Mouse (Mus musculus) embryonic facial prominence, embryonic 14.5 days (tissue): ENCODE measurements around the gene Neurod2. TPM values are rescaled to one million over a fixed set of nuclear protein-coding genes. Genes with fewer than 3 reads are reported as not detected.

Source experiments
- ATAC-seq: fragments of 200-750 bp; cut with Nextera tagmentation; 2 replicates; pipeline ENCODE4 v1.8.0; 2017; ENCODE audit warnings: low read depth, moderate number of reproducible peaks, moderate TSS enrichment
- DNase-seq: peaks from one replicate; pipeline ENCODE4 v3.0.0-alpha.2; 2015; ENCODE audit warnings: low spot score
- H3K27ac ChIP-seq: fragments of 300-500 bp; sonication (generic); replicated peaks from 2 replicates; pipeline ENCODE4 v1.5.1; 2014; ENCODE audit warnings: low read depth, mild to moderate bottlenecking, low read length, moderate library complexity
- H3K27me3 ChIP-seq: fragments of 300-500 bp; sonication (generic); replicated peaks from 2 replicates; pipeline ENCODE4 v1.6.1; 2014; ENCODE audit warnings: low read length; ENCODE audit not compliant: control insufficient read depth, insufficient read depth
- H3K36me3 ChIP-seq: fragments of 300-500 bp; sonication (generic); 2 replicates; pipeline ENCODE4 v1.6.1; 2014; ENCODE audit warnings: low read length, mixed read lengths; ENCODE audit not compliant: control insufficient read depth, insufficient read depth
- H3K4me1 ChIP-seq: fragments of 300-500 bp; sonication (generic); 2 replicates; pipeline ENCODE4 v1.6.1; 2014; ENCODE audit warnings: antibody characterized with exemption, low read length; ENCODE audit not compliant: control insufficient read depth, insufficient read depth
- H3K4me2 ChIP-seq: fragments of 300-500 bp; sonication (generic); 2 replicates; pipeline ENCODE4 v1.6.1; 2014; ENCODE audit warnings: low read depth, mild to moderate bottlenecking, low read length, moderate library complexity, mixed read lengths
- H3K4me3 ChIP-seq: fragments of 300-500 bp; sonication (generic); 2 replicates; pipeline ENCODE4 v1.5.1; 2014; ENCODE audit warnings: low read depth, mild to moderate bottlenecking, low read length
- H3K9ac ChIP-seq: fragments of 300-500 bp; sonication (generic); 2 replicates; pipeline ENCODE4 v1.6.1; 2014; ENCODE audit warnings: low read depth, mild to moderate bottlenecking, low read length, moderate library complexity, mixed read lengths
- H3K9me3 ChIP-seq: fragments of 300-500 bp; sonication (generic); 2 replicates; pipeline ENCODE4 v1.6.1; 2016; ENCODE audit warnings: low read length; ENCODE audit not compliant: control insufficient read depth
- WGBS: fragments of 180-500 bp; shearing (Covaris S2); extraction: QIAGEN DNeasy Blood & Tissue Kit; methylation state at CpG from one replicate; pipeline ENCODE4 v1.1.7; 2014; 5-methylcytosine and 5-hydroxymethylcytosine counted together
- polyA plus RNA-seq: library from polyadenylated mRNA; unstranded; fragments of >200 nt; fragmentation: Nextera tagmentation; extraction: Ambion mirVana; gene quantifications from 2 replicates; pipeline ENCODE4 v1.2.1, GENCODE M21; 2014

The Neurod2 gene
- polyA plus RNA-seq, 1 experiment from 2014 or later = 0.10 TPM

DNA sequence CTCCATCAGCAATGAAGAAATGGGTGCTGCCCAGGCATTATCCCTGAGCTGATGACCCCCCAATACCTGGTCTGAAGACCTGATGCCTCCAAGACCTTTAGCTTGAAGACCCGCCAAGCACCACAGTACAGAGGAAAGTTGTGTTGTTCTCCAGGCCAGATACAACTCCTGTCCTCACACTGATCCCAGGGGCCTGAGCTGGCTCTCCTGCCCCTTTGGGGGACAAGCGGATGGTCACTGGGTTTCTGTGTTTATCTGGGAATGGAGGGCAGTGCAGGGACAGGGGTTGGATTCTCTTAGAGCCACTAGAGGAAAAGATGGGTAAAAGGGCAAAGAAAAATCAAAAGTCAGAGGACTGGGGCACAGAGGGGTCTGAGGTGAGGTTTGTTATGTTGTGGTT, 9.5 kb downstream of the Neurod2 start:
- Histone ChIP-seq H3K9ac (no peak overlapping the region), H3K27ac (no peak overlapping the region), H3K4me3 (no peak overlapping the region), H3K27me3 (peaks cover 97% of the 10 kb centered on the region), H3K4me2 (no peak overlapping the region), H3K9me3 (no peaks in the 10 kb centered on the region), H3K36me3 (no peaks in the 10 kb centered on the region), H3K4me1 (peaks cover 4% of the 10 kb centered on the region; the same call in 1 of the 2 replicates)
- WGBS = 5% methylated on average over 2 of the region's 2 CpGs
- no peak for DNase-seq
- no peak for ATAC-seq

DNA sequence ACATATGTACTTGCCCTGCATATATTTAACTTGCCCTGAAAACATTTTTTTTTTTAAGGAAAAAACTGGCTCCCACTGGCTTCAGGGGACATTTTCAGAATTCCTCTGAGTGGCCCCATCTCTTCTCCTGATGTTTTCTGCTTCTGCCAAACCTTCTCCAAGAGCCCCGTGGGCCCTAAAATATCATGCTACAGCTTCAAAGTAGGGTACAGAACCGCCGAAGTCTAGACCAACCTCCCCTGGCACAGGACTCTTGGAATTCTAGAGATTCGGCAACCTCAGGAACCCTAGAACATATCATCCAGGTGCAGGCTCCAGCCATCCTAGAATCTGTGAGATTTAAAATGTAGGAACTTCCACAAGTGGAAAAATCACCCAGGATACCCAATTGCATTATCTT, 9.9 kb downstream of the Neurod2 start:
- no peak overlapping the region for H3K4me3 ChIP-seq
- no peak overlapping the region for H3K9ac ChIP-seq
- H3K27ac ChIP-seq = no peak overlapping the region
- no peak for ATAC-seq
- peaks cover 94% of the 10 kb centered on the region for H3K27me3 ChIP-seq
- 14% methylated on average over 4 of the region's 4 CpGs for WGBS
- no peak for DNase-seq
- peaks cover 4% of the 10 kb centered on the region; the same call in 1 of the 2 replicates for H3K4me1 ChIP-seq
- H3K9me3 ChIP-seq = no peaks in the 10 kb centered on the region
- no peaks in the 10 kb centered on the region for H3K36me3 ChIP-seq
- H3K4me2 ChIP-seq = no peak overlapping the region

DNA sequence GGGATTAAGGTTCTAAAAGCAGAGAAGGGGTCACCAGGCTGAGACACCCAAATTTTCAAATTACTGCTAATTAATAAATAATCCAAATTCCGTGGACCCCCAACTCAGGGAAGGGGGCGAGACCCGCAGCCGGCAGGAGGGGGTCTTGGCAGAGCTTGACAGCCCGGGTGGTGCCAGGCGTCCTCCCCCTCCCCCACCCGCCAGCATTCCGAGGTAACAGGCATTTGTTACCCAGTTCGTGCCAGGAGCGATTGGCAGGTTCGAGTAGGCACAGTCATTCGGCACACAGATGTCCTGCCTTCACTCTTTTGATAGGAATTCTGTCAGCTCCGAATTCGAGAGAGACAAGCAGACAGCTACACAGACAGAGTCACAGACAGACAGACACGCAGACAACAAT, 10.3 kb downstream of the Neurod2 start:
- H3K4me2 ChIP-seq = no peak overlapping the region
- H3K4me1 ChIP-seq = peaks cover 4% of the 10 kb centered on the region; the same call in 1 of the 2 replicates
- H3K9ac ChIP-seq = no peak overlapping the region
- WGBS = 2% methylated on average over 15 of the region's 15 CpGs
- peaks cover 94% of the 10 kb centered on the region for H3K27me3 ChIP-seq
- H3K36me3 ChIP-seq = no peaks in the 10 kb centered on the region
- DNase-seq (no peak), ATAC-seq (no peak)
- H3K9me3 ChIP-seq = no peaks in the 10 kb centered on the region
- H3K4me3 ChIP-seq = no peak overlapping the region
- H3K27ac ChIP-seq = no peak overlapping the region

DNA sequence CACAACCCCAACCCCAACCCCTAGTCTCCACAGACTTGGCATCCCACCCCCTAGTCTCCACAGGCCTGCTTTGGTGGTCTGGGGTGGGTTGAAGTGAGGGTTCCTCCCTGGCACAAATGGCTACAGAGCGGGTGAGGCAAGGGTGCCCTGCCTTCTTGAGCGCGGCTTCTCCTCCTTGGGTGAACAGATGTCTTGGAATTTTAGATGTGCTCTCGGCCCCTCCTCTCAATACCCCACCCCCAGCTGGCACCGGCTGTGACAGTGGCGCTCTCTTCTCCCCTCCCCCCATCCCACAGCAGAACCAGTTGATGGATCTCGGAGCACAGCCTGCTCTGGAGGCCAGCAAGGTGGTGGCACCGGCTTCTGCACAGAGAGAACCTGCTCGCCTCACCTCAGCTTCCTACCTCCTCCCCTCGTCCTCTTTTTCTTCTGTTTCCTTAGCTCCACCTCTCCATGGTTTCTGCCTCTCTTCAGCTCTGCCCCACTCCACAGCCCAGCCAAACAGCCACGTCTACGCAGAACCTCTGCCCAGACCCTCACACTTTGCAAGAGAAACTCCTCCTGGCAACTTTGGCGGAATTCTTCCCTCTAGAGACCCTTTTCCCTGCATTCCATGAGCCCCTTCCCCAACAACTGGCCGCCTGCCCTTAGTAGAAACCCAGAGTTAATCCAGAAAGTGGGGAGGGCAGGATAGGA, 10.9 kb downstream of the Neurod2 start:
- Histone ChIP-seq H3K9ac (no peak overlapping the region), H3K27ac (no peak overlapping the region), H3K36me3 (no peaks in the 10 kb centered on the region), H3K4me2 (0 out of 2 replicates have a peak overlapping the region, but pooled peaks have one; percentile 4), H3K4me3 (no peak overlapping the region), H3K27me3 (peaks cover 94% of the 10 kb centered on the region), H3K9me3 (no peaks in the 10 kb centered on the region), H3K4me1 (peaks cover 4% of the 10 kb centered on the region; the same call in 1 of the 2 replicates)
- ATAC-seq = no peak
- under 1% methylated on average over 11 of the region's 14 CpGs for WGBS
- no peak for DNase-seq

DNA sequence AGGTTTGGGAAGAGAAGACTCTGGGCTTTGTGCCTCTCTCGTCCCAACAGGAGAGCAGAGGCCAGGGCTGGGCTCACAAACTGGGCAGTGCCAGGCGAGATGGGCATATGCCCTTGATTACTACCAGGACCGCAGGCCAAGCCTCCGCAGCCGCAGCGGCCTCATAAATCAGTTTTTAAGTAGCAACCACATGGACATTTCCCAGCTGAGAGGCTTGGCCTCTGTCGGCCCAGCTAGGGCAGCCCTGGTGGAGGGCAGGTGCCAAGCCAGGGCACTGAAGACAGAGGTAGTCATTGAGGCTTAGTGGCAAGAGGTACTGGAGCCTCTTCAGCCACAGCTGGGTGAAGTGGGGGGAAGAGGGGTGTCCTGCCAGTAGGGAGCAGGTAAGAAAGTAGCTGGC, 12.0 kb downstream of the Neurod2 start:
- peaks cover 4% of the 10 kb centered on the region; the same call in 1 of the 2 replicates for H3K4me1 ChIP-seq
- no peak overlapping the region for H3K4me3 ChIP-seq
- peaks cover 86% of the 10 kb centered on the region for H3K27me3 ChIP-seq
- H3K36me3 ChIP-seq = no peaks in the 10 kb centered on the region
- no peak overlapping the region for H3K9ac ChIP-seq
- DNase-seq (no peak), ATAC-seq (no peak)
- H3K4me2 ChIP-seq = no peak overlapping the region
- WGBS = 2% methylated on average over 7 of the region's 7 CpGs
- no peaks in the 10 kb centered on the region for H3K9me3 ChIP-seq
- H3K27ac ChIP-seq = no peak overlapping the region

DNA sequence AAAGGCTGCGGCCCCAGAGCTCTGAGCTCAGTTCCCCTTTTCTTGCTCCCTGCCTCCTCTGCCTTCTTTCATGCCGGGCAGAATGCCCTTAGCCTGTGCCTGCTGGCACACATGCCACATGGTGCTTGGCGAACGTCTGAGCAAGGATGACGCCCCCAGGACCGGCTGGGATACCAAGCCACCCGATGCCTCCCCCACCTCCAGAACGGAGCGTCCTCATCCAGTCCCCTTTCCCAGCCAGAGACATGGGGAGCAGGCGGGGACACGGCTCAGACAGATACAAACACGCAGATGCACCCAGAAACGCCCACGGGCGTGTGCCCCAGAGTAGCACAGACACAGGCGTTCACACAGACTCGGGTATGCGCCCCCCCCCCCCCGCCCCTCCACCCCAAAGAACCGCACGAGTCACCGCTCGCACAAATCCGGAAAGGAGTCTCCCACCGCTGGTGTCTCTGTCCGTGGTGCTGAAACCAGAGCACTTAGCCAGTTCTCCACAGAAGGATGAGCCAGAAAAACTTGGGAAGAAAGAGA, 15.6 kb downstream of the Neurod2 start:
- no peaks in the 10 kb centered on the region; the same call in 1 of the 2 replicates for H3K4me1 ChIP-seq
- no peak for ATAC-seq
- peaks cover 56% of the 10 kb centered on the region for H3K27me3 ChIP-seq
- H3K27ac ChIP-seq = no peak overlapping the region
- no peak overlapping the region for H3K4me3 ChIP-seq
- H3K36me3 ChIP-seq = no peaks in the 10 kb centered on the region
- H3K4me2 ChIP-seq = peak overlapping the region; percentile 37; the same call in 1 of the 2 replicates
- no peaks in the 10 kb centered on the region for H3K9me3 ChIP-seq
- 2% methylated on average over 24 of the region's 26 CpGs for WGBS
- DNase-seq = peak; percentile 85
- H3K9ac ChIP-seq = no peak overlapping the region

DNA sequence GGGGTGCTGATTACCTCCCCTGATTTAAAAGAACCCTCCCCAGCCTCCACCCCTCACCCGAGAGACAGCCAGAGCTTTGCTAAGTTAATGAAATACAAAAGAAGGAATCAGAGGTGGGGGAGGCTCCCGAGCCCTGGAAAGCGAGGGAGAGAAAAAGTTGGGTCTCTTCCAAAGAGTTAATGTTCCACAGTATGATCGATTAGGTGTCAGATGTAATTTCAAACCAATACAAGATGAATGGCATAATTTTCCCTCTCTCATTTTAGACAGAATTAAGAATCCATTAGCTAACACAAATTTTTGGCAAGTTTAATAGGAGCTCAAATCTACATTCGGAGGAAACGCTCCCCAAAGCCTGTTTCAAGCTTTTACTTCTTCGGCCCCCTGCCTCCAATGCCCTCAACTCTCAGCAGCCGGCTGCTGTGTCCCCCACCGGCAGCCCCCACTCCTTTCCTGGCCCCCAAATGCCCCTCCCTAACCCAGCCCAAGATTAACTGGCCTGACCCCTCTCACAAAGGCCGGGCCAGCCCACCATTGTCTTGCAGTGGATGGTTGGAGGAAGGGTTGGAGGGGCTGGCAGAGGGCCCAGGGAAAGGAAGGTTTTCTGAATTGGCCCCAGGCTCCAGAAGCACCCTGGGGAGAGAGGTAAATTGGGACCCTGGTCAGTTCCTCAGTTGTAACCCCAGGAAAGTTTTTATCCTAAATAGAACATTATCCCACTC, 30.8 kb downstream of the Neurod2 start:
- DNase-seq (peak; percentile 32), ATAC-seq (no peak; the same call in 1 of the 2 replicates)
- Histone ChIP-seq H3K36me3 (no peaks in the 10 kb centered on the region), H3K27me3 (peaks cover 46% of the 10 kb centered on the region), H3K27ac (no peak overlapping the region), H3K4me3 (no peak overlapping the region), H3K4me2 (no peak overlapping the region), H3K4me1 (peaks cover 9% of the 10 kb centered on the region), H3K9me3 (no peaks in the 10 kb centered on the region), H3K9ac (no peak overlapping the region)
- WGBS = 8% methylated on average over 10 of the region's 10 CpGs

DNA sequence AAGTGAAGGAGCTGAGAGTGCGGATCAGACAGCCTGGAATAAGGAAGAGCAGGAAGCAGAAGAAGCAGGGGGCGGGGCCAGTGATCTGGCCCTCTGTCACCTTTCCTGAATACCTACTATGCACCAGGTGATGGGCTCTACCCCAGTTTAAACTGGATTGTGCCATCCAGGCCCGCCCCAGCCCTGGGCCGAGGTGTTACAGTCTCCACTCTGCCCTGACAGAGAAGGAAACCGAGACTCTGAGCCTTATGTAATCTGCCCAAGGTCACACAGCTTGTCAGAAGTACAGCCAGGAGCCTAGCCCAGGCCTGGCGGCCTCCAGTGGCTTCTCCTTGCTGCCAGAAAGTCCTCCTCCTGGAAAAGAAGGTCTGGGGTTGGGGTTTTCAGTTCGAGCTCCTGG, 31.7 kb downstream of the Neurod2 start:
- Histone ChIP-seq H3K36me3 (no peaks in the 10 kb centered on the region), H3K4me1 (peaks cover 9% of the 10 kb centered on the region), H3K9ac (no peak overlapping the region), H3K9me3 (no peaks in the 10 kb centered on the region), H3K4me3 (no peak overlapping the region), H3K27ac (no peak overlapping the region), H3K4me2 (no peak overlapping the region), H3K27me3 (peaks cover 49% of the 10 kb centered on the region)
- DNase-seq (no peak), ATAC-seq (no peak)
- 15% methylated on average over 6 of the region's 7 CpGs for WGBS
